18 mouse cellular contexts compared by ENCODE assay signal in the genomic region with DNA sequence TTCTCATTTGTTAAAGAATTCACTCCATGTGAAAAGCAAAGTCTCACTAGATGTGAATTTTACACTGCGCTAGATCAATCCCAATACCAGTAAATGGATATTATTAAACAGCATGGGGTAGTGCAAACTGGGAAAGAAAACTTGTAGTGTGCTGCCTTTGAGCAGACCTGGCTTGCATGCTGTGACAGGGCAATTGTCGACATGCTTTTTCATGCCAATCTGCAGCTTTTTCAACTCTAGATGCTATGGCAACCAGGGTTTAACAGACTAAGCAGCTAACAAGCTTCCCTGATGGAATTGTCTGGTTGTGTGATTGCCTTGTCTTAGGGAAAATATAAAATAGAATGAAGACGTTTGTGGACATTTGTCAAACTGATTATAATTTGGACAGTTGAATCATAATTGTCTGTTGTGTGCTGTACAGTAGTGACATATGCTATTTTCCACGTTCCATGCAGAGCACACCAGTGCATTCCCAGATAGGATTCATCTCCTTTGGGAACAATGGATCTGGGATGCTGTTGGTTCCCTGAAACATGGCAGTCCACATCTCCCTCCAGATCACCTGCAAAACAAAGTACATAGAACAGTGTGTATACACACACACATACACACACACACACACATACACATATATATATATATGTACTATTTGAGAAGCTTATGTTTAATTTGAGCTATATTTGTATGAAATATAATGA.
A peak's percentile ranks its signal among the peaks of the same experiment; 100 is the strongest.
DNase-seq lines count a peak whose midpoint lies in the region; ATAC-seq and TF ChIP-seq lines count a peak whose summit lies in the region.
"Had no signal": no experiment of that assay in that cellular context is flagged by ENCODE, and none has a peak within 500 bp of the region (broad histone marks: within the 10 kb centered on the region; RNA-seq: fewer than 3 reads in every experiment).

No protein-coding gene starts in this region.

- WGBS in forebrain, embryonic 10.5 days: 41% methylated on average over 4 of the region's 4 CpGs
- WGBS in hindbrain, embryonic 12.5 days: 28% methylated on average over 4 of the region's 4 CpGs
- 10% methylated on average over 4 of the region's 4 CpGs for WGBS in midbrain, embryonic 14.5 days

- H3K4me3 ChIP-seq in layer of hippocampus, adult 2 months: no peak overlapping the region
- H3K4me3 ChIP-seq in forebrain, embryonic 10.5 days: no peak overlapping the region
- H3K4me3 ChIP-seq in hindbrain, embryonic 12.5 days: no peak overlapping the region
- H3K4me3 ChIP-seq in midbrain, embryonic 14.5 days (replicated peaks; ENCODE audit: low read depth, low read length): no peak overlapping the region
- H3K4me3 ChIP-seq: embryonic facial prominence, embryonic 13.5 days; heart, adult 2 months; limb, embryonic 12.5 days; neural tube, embryonic 13.5 days had no signal

- no peak for TF ChIP-seq CTCF in layer of hippocampus, adult 2 months (conservative IDR thresholded peaks at IDR 0.05)

- peaks cover 44% of the 10 kb centered on the region for H3K4me1 ChIP-seq in forebrain, embryonic 10.5 days
- peaks cover 7% of the 10 kb centered on the region for H3K4me1 ChIP-seq in hindbrain, embryonic 12.5 days
- H3K4me1 ChIP-seq in midbrain, embryonic 14.5 days (ENCODE audit: control insufficient read depth, insufficient read depth, low read length): peaks cover 11% of the 10 kb centered on the region
- H3K4me1 ChIP-seq: embryonic facial prominence, embryonic 13.5 days had no signal

- H3K9ac ChIP-seq in hindbrain, embryonic 12.5 days: no peak overlapping the region
- H3K9ac ChIP-seq in midbrain, embryonic 14.5 days (replicated peaks; ENCODE audit: low read length): no peak overlapping the region
- H3K9ac ChIP-seq: embryonic facial prominence, embryonic 13.5 days; limb, embryonic 12.5 days; neural tube, embryonic 13.5 days had no signal

- no peaks in the 10 kb centered on the region for H3K36me3 ChIP-seq in forebrain, embryonic 10.5 days (replicated peaks)
- no peaks in the 10 kb centered on the region for H3K36me3 ChIP-seq in hindbrain, embryonic 12.5 days
- no peaks in the 10 kb centered on the region for H3K36me3 ChIP-seq in midbrain, embryonic 14.5 days (ENCODE audit: control insufficient read depth, insufficient read depth, low read length)
- H3K36me3 ChIP-seq: embryonic facial prominence, embryonic 13.5 days; limb, embryonic 12.5 days; neural tube, embryonic 13.5 days had no signal

- no peaks in the 10 kb centered on the region for H3K27me3 ChIP-seq in forebrain, embryonic 10.5 days (ENCODE audit: poor library complexity, severe bottlenecking)
- no peaks in the 10 kb centered on the region for H3K27me3 ChIP-seq in hindbrain, embryonic 12.5 days
- H3K27me3 ChIP-seq in midbrain, embryonic 14.5 days (ENCODE audit: control insufficient read depth, insufficient read depth, low read length): no peaks in the 10 kb centered on the region
- H3K27me3 ChIP-seq: embryonic facial prominence, embryonic 13.5 days; limb, embryonic 12.5 days had no signal

- no peak overlapping the region for H3K4me2 ChIP-seq in hindbrain, embryonic 12.5 days (replicated peaks)
- no peak overlapping the region for H3K4me2 ChIP-seq in midbrain, embryonic 14.5 days (ENCODE audit: low read length)
- H3K4me2 ChIP-seq: embryonic facial prominence, embryonic 13.5 days; limb, embryonic 12.5 days; neural tube, embryonic 13.5 days had no signal

- H3K27ac ChIP-seq in layer of hippocampus, adult 2 months: peak overlapping the region; percentile 15; the same call in 1 of the 2 replicates
- H3K27ac ChIP-seq in forebrain, embryonic 10.5 days: peak overlapping the region; percentile 67; the same call in 1 of the 2 replicates
- no peak overlapping the region for H3K27ac ChIP-seq in hindbrain, embryonic 12.5 days
- 0 out of 2 replicates have a peak overlapping the region, but pooled peaks have one; percentile 45 for H3K27ac ChIP-seq in midbrain, embryonic 14.5 days (replicated peaks; ENCODE audit: low read depth, low read length)
- H3K27ac ChIP-seq: embryonic facial prominence, embryonic 13.5 days; heart, adult 2 months; limb, embryonic 12.5 days; neural tube, embryonic 13.5 days had no signal

- peak in 1 of 2 experiments; percentile 27 for DNase-seq in layer of hippocampus, adult 2 months (ENCODE audit: low spot score in 2 of 2)
- no peak for DNase-seq in layer of hippocampus, postnatal 25 days (ENCODE audit: extremely low spot score in 1 of 2, low spot score in 1 of 2)
- DNase-seq in forebrain, embryonic 10.5 days (ENCODE audit: extremely low spot score, low spot score): peak; percentile 45
- peak; percentile 75 for DNase-seq in midbrain, embryonic 14.5 days
- no peak for DNase-seq in kidney, postnatal 36 days
- no peak for DNase-seq in gastrocnemius, postnatal 4 days (ENCODE audit: low spot score in 2 of 2)
- DNase-seq: adrenal gland, postnatal 36 days; cerebellum, adult 18-20 months; heart, adult 2 months; heart, postnatal 14 days; kidney, adult 18-20 months; layer of hippocampus, adult 9-11 months; right cerebral cortex, postnatal 14 days had no signal

- ATAC-seq in hindbrain, embryonic 12.5 days (ENCODE audit: low FRiP score): peak; percentile 82
- ATAC-seq in midbrain, embryonic 14.5 days (ENCODE audit: low FRiP score, low TSS enrichment): peak; percentile 82
- no peak for ATAC-seq in megakaryocyte, adult 5-6 weeks (ENCODE audit: poor library complexity, severe bottlenecking)

- H3K9me3 ChIP-seq in forebrain, embryonic 10.5 days: no peaks in the 10 kb centered on the region
- H3K9me3 ChIP-seq in hindbrain, embryonic 12.5 days (replicated peaks): no peaks in the 10 kb centered on the region
- H3K9me3 ChIP-seq in midbrain, embryonic 14.5 days (ENCODE audit: control insufficient read depth, low read length): no peaks in the 10 kb centered on the region
- H3K9me3 ChIP-seq: embryonic facial prominence, embryonic 13.5 days; limb, embryonic 12.5 days; neural tube, embryonic 13.5 days had no signal

Comparison
In these comparisons a context has a peak if more than half of its experiments do, and no peak if none do; other contexts are left out.
1. DNase-seq: peak in forebrain, embryonic 10.5 days (single experiment) and midbrain, embryonic 14.5 days (single experiment); none in layer of hippocampus, postnatal 25 days (0 of 2), kidney, postnatal 36 days (0 of 2) and gastrocnemius, postnatal 4 days (0 of 2).